Mouse (Mus musculus): Measurements from ENCODE around the gene Gm39115. TPM values are rescaled to one million over a fixed set of nuclear protein-coding genes. Genes with fewer than 3 reads are reported as not detected.
A peak's percentile ranks its signal among the peaks of the same experiment; 100 is the strongest.
"Not testable (repeated sequence)": the region's sequence is repeated elsewhere in the genome, so short reads cannot be mapped to it uniquely, and the experiment has no call there.

Gene Gm39115
- total RNA-seq (2021), result not detected
- long read RNA-seq, experiment 1, result 0 reads
- long read RNA-seq, experiment 2, result 0 reads

- not testable (repeated sequence) for DNase-seq
Measured at GRCm38 (mm10) chr7:142135934-142136333, at the start of gene Gm39115. TSS of gene Gm39115 (minus strand) at chr7:142136034.

GRCm38 (mm10) chr7:142181021-142181420 is 45.2 kb upstream of the Gm39115 start:
- DNase-seq, result no peak

- DNase-seq, result no peak
Measured at GRCm38 (mm10) chr7:142178685-142179084, 42.9 kb upstream of the Gm39115 start.

- DNase-seq, result not testable (repeated sequence)
Measured at GRCm38 (mm10) chr7:142175905-142176304, 40.1 kb upstream of the Gm39115 start, which contains the start of gene Krtap5-2. TSS of gene Krtap5-2 (minus strand) at chr7:142176005.

GRCm38 (mm10) chr7:142169836-142170235 is 34.0 kb upstream of the Gm39115 start:
- DNase-seq, result no peak

- DNase-seq, result not testable (repeated sequence)
Measured at GRCm38 (mm10) chr7:142165639-142166038, 29.8 kb upstream of the Gm39115 start, which contains the start of gene Gm4553. TSS of gene Gm4553 (minus strand) at chr7:142165739.

GRCm38 (mm10) chr7:142159366-142159765 is 23.5 kb upstream of the Gm39115 start:
- peak; percentile 18 for DNase-seq

GRCm38 (mm10) chr7:142157013-142157412 is 21.2 kb upstream of the Gm39115 start, which contains the start of gene Gm29735:
TSS of gene Gm29735 (minus strand) at chr7:142157113.
- DNase-seq, result not testable (repeated sequence)

- DNase-seq, result no peak
Measured at GRCm38 (mm10) chr7:142155308-142155707, 19.5 kb upstream of the Gm39115 start.

- no peak for DNase-seq
Measured at GRCm38 (mm10) chr7:142152191-142152590, 16.4 kb upstream of the Gm39115 start.

GRCm38 (mm10) chr7:142148633-142149032 is 12.8 kb upstream of the Gm39115 start:
- DNase-seq, result no peak

- DNase-seq, result peak; percentile 71
Measured at GRCm38 (mm10) chr7:142146033-142146432, 10.2 kb upstream of the Gm39115 start.

- DNase-seq, result no peak
Measured at GRCm38 (mm10) chr7:142145413-142145940, 9.6 kb upstream of the Gm39115 start.

- no peak for DNase-seq
Measured at GRCm38 (mm10) chr7:142144507-142144906, 8.7 kb upstream of the Gm39115 start, which contains the start of gene Gm45337. TSS of gene Gm45337 (minus strand) at chr7:142144607.

GRCm38 (mm10) chr7:142143506-142144010 is 7.7 kb upstream of the Gm39115 start:
- DNase-seq, result not testable (repeated sequence)

GRCm38 (mm10) chr7:142140696-142141095 is 4.9 kb upstream of the Gm39115 start:
- no peak for DNase-seq

GRCm38 (mm10) chr7:142134206-142134995 is 1.4 kb downstream of the Gm39115 start:
- DNase-seq, result peak; percentile 10

GRCm38 (mm10) chr7:142128843-142129242 is 7.0 kb downstream of the Gm39115 start:
- no peak for DNase-seq

GRCm38 (mm10) chr7:142120629-142121028 is 15.2 kb downstream of the Gm39115 start, which contains the start of gene Gm45618:
TSS of gene Gm45618 (minus strand) at chr7:142120729.
- DNase-seq, result not testable (repeated sequence)

GRCm38 (mm10) chr7:142119632-142120031 is 16.2 kb downstream of the Gm39115 start:
- DNase-seq, result peak; percentile 26

GRCm38 (mm10) chr7:142104747-142105146 is 31.1 kb downstream of the Gm39115 start:
- no peak for DNase-seq

GRCm38 (mm10) chr7:142097776-142098175 is 38.1 kb downstream of the Gm39115 start:
- peak; percentile 87 for DNase-seq

- no peak for DNase-seq
Measured at GRCm38 (mm10) chr7:142096701-142097100, 39.1 kb downstream of the Gm39115 start.

Data from adrenal gland, postnatal 10 days (tissue).